Mouse (Mus musculus): ENCODE data around the gene Lamc2. TPM values are rescaled to one million over a fixed set of nuclear protein-coding genes. Genes with fewer than 3 reads are reported as not detected.
A peak's percentile ranks its signal among the peaks of the same experiment; 100 is the strongest.

Gene Lamc2
- polyA plus RNA-seq, 1 experiment from 2014 or later = 3.3 TPM

- WGBS = 58% methylated on average over 6 of the region's 6 CpGs
- H3K9ac ChIP-seq (ENCODE audit: low read depth, low read length) = no peak overlapping the region
- no peak for TF ChIP-seq CTCF (IDR thresholded peaks at IDR 0.05; ENCODE audit: low read depth)
- no peaks in the 10 kb centered on the region for H3K4me1 ChIP-seq (replicated peaks; ENCODE audit: control insufficient read depth, insufficient read depth, low read length)
- H3K27ac ChIP-seq (ENCODE audit: low read depth, low read length) = no peak overlapping the region
- H3K4me2 ChIP-seq (replicated peaks; ENCODE audit: low read depth) = no peak overlapping the region
- no peaks in the 10 kb centered on the region for H3K27me3 ChIP-seq (replicated peaks; ENCODE audit: control insufficient read depth, insufficient read depth, low read length)
- H3K4me3 ChIP-seq (ENCODE audit: low read depth, low read length) = no peak overlapping the region
- no peaks in the 10 kb centered on the region for H3K36me3 ChIP-seq (ENCODE audit: control insufficient read depth, insufficient read depth)
- H3K9me3 ChIP-seq (ENCODE audit: control insufficient read depth) = no peaks in the 10 kb centered on the region
- no peak for ATAC-seq
These were observed 65.7 kb downstream of the Lamc2 start for GRCm38 (mm10) chr1:153120544-153120943.

- no peaks in the 10 kb centered on the region for H3K4me1 ChIP-seq (replicated peaks; ENCODE audit: control insufficient read depth, insufficient read depth, low read length)
- no peak overlapping the region for H3K9ac ChIP-seq (ENCODE audit: low read depth, low read length)
- peak; percentile 54 for TF ChIP-seq CTCF (IDR thresholded peaks at IDR 0.05; ENCODE audit: low read depth)
- no peak for ATAC-seq
- no peak overlapping the region for H3K27ac ChIP-seq (ENCODE audit: low read depth, low read length)
- 86% methylated on average over 8 of the region's 8 CpGs for WGBS
- no peaks in the 10 kb centered on the region for H3K9me3 ChIP-seq (ENCODE audit: control insufficient read depth)
- no peaks in the 10 kb centered on the region for H3K36me3 ChIP-seq (ENCODE audit: control insufficient read depth, insufficient read depth)
- H3K4me2 ChIP-seq (replicated peaks; ENCODE audit: low read depth) = no peak overlapping the region
- no peak overlapping the region for H3K4me3 ChIP-seq (ENCODE audit: low read depth, low read length)
- no peaks in the 10 kb centered on the region for H3K27me3 ChIP-seq (replicated peaks; ENCODE audit: control insufficient read depth, insufficient read depth, low read length)
These were observed 70.9 kb downstream of the Lamc2 start for GRCm38 (mm10) chr1:153115315-153115714.

- no peak for TF ChIP-seq CTCF (IDR thresholded peaks at IDR 0.05; ENCODE audit: low read depth)
- Histone ChIP-seq H3K36me3 (ENCODE audit: control insufficient read depth, insufficient read depth) (no peaks in the 10 kb centered on the region), H3K4me2 (replicated peaks; ENCODE audit: low read depth) (no peak overlapping the region), H3K4me3 (ENCODE audit: low read depth, low read length) (no peak overlapping the region), H3K27ac (ENCODE audit: low read depth, low read length) (no peak overlapping the region), H3K9ac (ENCODE audit: low read depth, low read length) (no peak overlapping the region), H3K4me1 (replicated peaks; ENCODE audit: control insufficient read depth, insufficient read depth, low read length) (no peaks in the 10 kb centered on the region), H3K27me3 (replicated peaks; ENCODE audit: control insufficient read depth, insufficient read depth, low read length) (no peaks in the 10 kb centered on the region), H3K9me3 (ENCODE audit: control insufficient read depth) (no peaks in the 10 kb centered on the region)
- ATAC-seq = no peak
- WGBS = 71% methylated on average over 4 of the region's 4 CpGs
These were observed 74.7 kb downstream of the Lamc2 start for GRCm38 (mm10) chr1:153111596-153111995.

- no peak overlapping the region for H3K27ac ChIP-seq (ENCODE audit: low read depth, low read length)
- no peaks in the 10 kb centered on the region for H3K36me3 ChIP-seq (ENCODE audit: control insufficient read depth, insufficient read depth)
- ATAC-seq = no peak
- H3K4me1 ChIP-seq (replicated peaks; ENCODE audit: control insufficient read depth, insufficient read depth, low read length) = no peaks in the 10 kb centered on the region
- WGBS = 52% methylated on average over 3 of the region's 3 CpGs
- H3K4me3 ChIP-seq (ENCODE audit: low read depth, low read length) = no peak overlapping the region
- H3K27me3 ChIP-seq (replicated peaks; ENCODE audit: control insufficient read depth, insufficient read depth, low read length) = no peaks in the 10 kb centered on the region
- no peaks in the 10 kb centered on the region for H3K9me3 ChIP-seq (ENCODE audit: control insufficient read depth)
- H3K4me2 ChIP-seq (replicated peaks; ENCODE audit: low read depth) = no peak overlapping the region
- H3K9ac ChIP-seq (ENCODE audit: low read depth, low read length) = no peak overlapping the region
- no peak for TF ChIP-seq CTCF (IDR thresholded peaks at IDR 0.05; ENCODE audit: low read depth)
These were observed 76.4 kb downstream of the Lamc2 start for GRCm38 (mm10) chr1:153109836-153110235.

GRCm38 (mm10) chr1:153109346-153109745 lies 76.9 kb downstream of the Lamc2 start:
- Histone ChIP-seq H3K9me3 (ENCODE audit: control insufficient read depth) (no peaks in the 10 kb centered on the region), H3K36me3 (ENCODE audit: control insufficient read depth, insufficient read depth) (no peaks in the 10 kb centered on the region), H3K4me1 (replicated peaks; ENCODE audit: control insufficient read depth, insufficient read depth, low read length) (no peaks in the 10 kb centered on the region), H3K4me3 (ENCODE audit: low read depth, low read length) (no peak overlapping the region), H3K9ac (ENCODE audit: low read depth, low read length) (no peak overlapping the region), H3K4me2 (replicated peaks; ENCODE audit: low read depth) (no peak overlapping the region), H3K27me3 (replicated peaks; ENCODE audit: control insufficient read depth, insufficient read depth, low read length) (no peaks in the 10 kb centered on the region), H3K27ac (ENCODE audit: low read depth, low read length) (no peak overlapping the region)
- TF ChIP-seq CTCF (IDR thresholded peaks at IDR 0.05; ENCODE audit: low read depth) = no peak
- no peak for ATAC-seq
- 73% methylated on average over 5 of the region's 5 CpGs for WGBS

GRCm38 (mm10) chr1:153107866-153108265 lies 78.4 kb downstream of the Lamc2 start:
- Histone ChIP-seq H3K4me3 (ENCODE audit: low read depth, low read length) (no peak overlapping the region), H3K27ac (ENCODE audit: low read depth, low read length) (no peak overlapping the region), H3K9me3 (ENCODE audit: control insufficient read depth) (no peaks in the 10 kb centered on the region), H3K36me3 (ENCODE audit: control insufficient read depth, insufficient read depth) (no peaks in the 10 kb centered on the region), H3K9ac (ENCODE audit: low read depth, low read length) (no peak overlapping the region), H3K4me2 (replicated peaks; ENCODE audit: low read depth) (no peak overlapping the region), H3K4me1 (replicated peaks; ENCODE audit: control insufficient read depth, insufficient read depth, low read length) (no peaks in the 10 kb centered on the region), H3K27me3 (replicated peaks; ENCODE audit: control insufficient read depth, insufficient read depth, low read length) (no peaks in the 10 kb centered on the region)
- TF ChIP-seq CTCF (IDR thresholded peaks at IDR 0.05; ENCODE audit: low read depth) = no peak
- 78% methylated on average over 7 of the region's 7 CpGs for whole genome bisulfite sequencing
- no peak for ATAC-seq

- no peak overlapping the region for H3K9ac ChIP-seq (ENCODE audit: low read depth, low read length)
- no peaks in the 10 kb centered on the region for H3K4me1 ChIP-seq (replicated peaks; ENCODE audit: control insufficient read depth, insufficient read depth, low read length)
- H3K4me3 ChIP-seq (ENCODE audit: low read depth, low read length) = no peak overlapping the region
- no peaks in the 10 kb centered on the region for H3K27me3 ChIP-seq (replicated peaks; ENCODE audit: control insufficient read depth, insufficient read depth, low read length)
- WGBS = 65% methylated on average over 12 of the region's 12 CpGs
- H3K27ac ChIP-seq (ENCODE audit: low read depth, low read length) = no peak overlapping the region
- H3K9me3 ChIP-seq (ENCODE audit: control insufficient read depth) = no peaks in the 10 kb centered on the region
- no peaks in the 10 kb centered on the region for H3K36me3 ChIP-seq (ENCODE audit: control insufficient read depth, insufficient read depth)
- no peak for TF ChIP-seq CTCF (IDR thresholded peaks at IDR 0.05; ENCODE audit: low read depth)
- no peak for ATAC-seq
- H3K4me2 ChIP-seq (replicated peaks; ENCODE audit: low read depth) = no peak overlapping the region
These were observed 81.4 kb downstream of the Lamc2 start for GRCm38 (mm10) chr1:153104804-153105203.
